In the genomic region with DNA sequence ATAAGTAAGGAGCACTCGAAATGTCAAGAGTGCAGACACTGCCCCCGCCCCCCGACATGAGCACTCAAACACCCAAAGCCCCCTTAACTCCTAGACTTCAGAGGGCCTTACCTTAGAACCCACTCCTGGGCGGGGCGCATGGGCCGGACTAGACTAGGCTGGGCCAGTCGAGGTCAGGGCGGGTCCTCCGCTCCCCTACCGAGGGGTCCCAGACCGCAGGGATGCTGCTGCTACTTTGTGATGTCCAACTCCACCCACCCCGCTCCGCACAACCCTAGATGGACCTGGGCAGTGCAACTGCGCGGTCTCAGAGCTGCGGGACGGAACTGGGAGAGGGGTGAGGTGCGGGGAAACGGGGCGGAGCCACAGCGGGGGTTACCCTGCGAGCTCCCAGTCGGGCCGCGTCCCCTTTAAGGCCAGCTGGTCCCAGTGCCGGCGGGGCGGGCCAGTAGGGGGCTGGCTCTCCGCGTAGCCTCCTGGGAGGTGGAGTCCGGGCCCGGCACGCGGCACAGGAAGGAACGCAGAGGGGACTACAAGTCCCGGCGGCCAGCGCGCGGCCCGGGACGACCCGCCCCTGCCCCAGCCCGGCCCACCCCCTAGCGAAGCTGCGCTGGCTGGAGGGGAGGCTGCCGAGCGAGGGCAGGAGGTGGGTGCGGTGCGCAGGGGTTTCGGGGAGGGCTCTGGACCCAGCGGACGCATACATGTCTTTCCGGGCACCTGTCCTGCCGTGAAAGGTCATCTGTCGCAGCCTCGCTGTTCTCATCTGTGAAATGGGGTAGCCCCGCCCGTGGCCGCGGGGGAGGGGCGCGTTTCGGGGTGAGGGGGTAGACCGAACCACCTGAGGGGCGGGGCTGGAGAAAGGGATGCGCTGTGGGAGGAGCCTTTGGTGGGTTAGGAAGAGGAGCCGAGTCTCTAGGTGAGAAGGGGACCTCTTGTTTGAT, we compare ENCODE assay signal across 8 mouse cellular contexts. TPM values are rescaled to one million over a fixed set of nuclear protein-coding genes. Genes with fewer than 3 reads are reported as not detected.
A peak's percentile ranks its signal among the peaks of the same experiment; 100 is the strongest.
DNase-seq lines count a peak whose midpoint lies in the region; ATAC-seq lines count a peak whose summit lies in the region.

A gene (minus strand): TSS at position 295 of the 941 bp plus-strand sequence.
A gene (plus strand): TSS at position 602 of the 941 bp plus-strand sequence.

- WGBS in hindbrain, embryonic 11.5 days: under 1% methylated on average over 66 of the region's 68 CpGs

- no peaks in the 10 kb centered on the region for H3K4me1 ChIP-seq in hindbrain, embryonic 11.5 days (replicated peaks; ENCODE audit: control insufficient read depth, insufficient read depth, low read length)

- ATAC-seq in hindbrain, embryonic 11.5 days (ENCODE audit: low FRiP score): peak; percentile 99

- H3K27me3 ChIP-seq in hindbrain, embryonic 11.5 days (ENCODE audit: control insufficient read depth, insufficient read depth, low read length): no peaks in the 10 kb centered on the region; the same call in 1 of the 2 replicates

- DNase-seq in Muller cell, postnatal 12 days (ENCODE audit: inconsistent ontology term): peak; percentile 98
- peak; percentile 98 for DNase-seq in cerebellum, adult 9-11 months
- peak; percentile 87 to 95 for DNase-seq in frontal cortex, adult 2 months (ENCODE audit: extremely low spot score in 1 of 2, low spot score in 1 of 2)
- DNase-seq in hindbrain, embryonic 11.5 days (ENCODE audit: low spot score): peak; percentile 96
- peak; percentile 93 to 98 for DNase-seq in layer of hippocampus, postnatal 10 days (ENCODE audit: low spot score in 2 of 2)
- peak; percentile 97 for DNase-seq in lung, postnatal 10 days
- DNase-seq in ovary, postnatal 36 days (ENCODE audit: low spot score): peak; percentile 96
- peak; percentile 96 for DNase-seq in thymus, postnatal 25 days

- H3K4me2 ChIP-seq in hindbrain, embryonic 11.5 days (replicated peaks; ENCODE audit: low read depth, low read length): peak within 1 kb of the TSS; percentile 71

- H3K27ac ChIP-seq in hindbrain, embryonic 11.5 days (ENCODE audit: low read depth, low read length): no peak within 1 kb of the TSS

- no peaks in the 10 kb centered on the region for H3K9me3 ChIP-seq in hindbrain, embryonic 11.5 days (ENCODE audit: control insufficient read depth, low read length)

- peak within 1 kb of the TSS; percentile 75 for H3K9ac ChIP-seq in hindbrain, embryonic 11.5 days (ENCODE audit: low read depth, low read length)

- no peaks in the 10 kb centered on the region for H3K36me3 ChIP-seq in hindbrain, embryonic 11.5 days (ENCODE audit: control insufficient read depth, insufficient read depth, low read length)

- peak within 1 kb of the TSS; percentile 81 for H3K4me3 ChIP-seq in hindbrain, embryonic 11.5 days (ENCODE audit: low read depth, low read length)

RNA-seq across cellular contexts. Expression of the first gene that starts in this region (rescaled TPM):
- 17.1 and 18.8 TPM in 2 replicates for polyA plus RNA-seq in frontal cortex, adult 2 months (2012; rRNA removed)
- polyA plus RNA-seq in hindbrain, embryonic 11.5 days (2014; fragmentation: Nextera tagmentation; extraction: Ambion mirVana): 2.7 and 2.9 TPM in 2 replicates
- 10 to 100 TPM; 10.8 to 14.0 TPM for total RNA-seq in layer of hippocampus, postnatal 10 days (2021)

RNA-seq across cellular contexts. Expression of the second gene that starts in this region (rescaled TPM):
- 13.5 and 14.0 TPM in 2 replicates for polyA plus RNA-seq in frontal cortex, adult 2 months (2012; rRNA removed)
- polyA plus RNA-seq in hindbrain, embryonic 11.5 days (2014; fragmentation: Nextera tagmentation; extraction: Ambion mirVana): 6.1 and 6.8 TPM in 2 replicates
- 1 to 10 TPM; 6.9 to 8.9 TPM for total RNA-seq in layer of hippocampus, postnatal 10 days (2021)
